Mouse (Mus musculus): Measurements from ENCODE around the gene Acot3. TPM values are rescaled to one million over a fixed set of nuclear protein-coding genes. Genes with fewer than 3 reads are reported as not detected.
"Not testable (repeated sequence)": the region's sequence is repeated elsewhere in the genome, so short reads cannot be mapped to it uniquely, and the experiment has no call there.

The Acot3 gene
- polyA plus RNA-seq, 1 experiment from 2014 or later: 1.6 TPM

DNA sequence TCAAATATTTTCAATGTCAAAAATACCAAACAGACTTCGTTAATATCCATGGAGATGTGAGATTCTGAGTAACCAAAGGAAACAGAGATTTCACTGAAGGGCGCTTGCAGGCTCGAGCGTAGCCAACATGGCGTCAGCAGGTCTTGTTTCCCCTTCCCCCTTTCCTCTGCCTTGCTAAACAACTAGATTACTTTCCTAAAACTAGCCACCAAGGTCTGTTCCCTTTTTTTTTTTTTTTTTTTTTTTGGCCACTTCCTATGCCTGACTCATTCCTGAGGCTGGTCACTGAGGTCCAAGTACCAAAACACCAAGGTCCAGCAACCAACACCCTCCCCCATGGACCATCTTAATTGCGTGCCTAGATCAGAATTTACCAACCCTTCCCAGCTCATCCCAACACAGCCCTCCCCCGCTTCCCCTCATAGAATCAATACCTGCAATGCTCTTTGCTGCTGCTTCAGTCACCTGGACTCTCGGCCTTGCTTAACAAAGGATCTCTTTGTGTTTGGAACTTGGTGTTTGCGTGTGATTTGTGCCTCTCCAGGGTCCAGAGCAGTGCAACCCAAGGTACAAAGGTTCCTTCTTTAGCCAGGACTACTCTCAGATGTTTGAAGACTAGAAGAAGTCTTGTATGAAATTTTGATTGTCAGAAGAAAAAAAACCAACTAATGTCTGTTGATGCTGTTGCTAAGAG lies 28.7 kb upstream of the Acot3 start:
- no peak for ATAC-seq
- CTCF ChIA-PET: no interaction called here
- POLR2A ChIA-PET: interaction anchor here (0.9 kb wide), 1 partner anchor 29 kb away, joined by 3 read pairs; the partner anchor contains the start of gene Acot3
- in situ Hi-C loops (cut with MboI; ENCODE audit: low pct_unique_long_range_greater_than_20kb): no loop called here
- DNase-seq (ENCODE audit: low read depth, low spot score): no peak
- no peak for TF ChIP-seq CTCF (IDR thresholded peaks at IDR 0.05)
- no peaks in the 10 kb centered on the region for H3K27me3 ChIP-seq

DNA sequence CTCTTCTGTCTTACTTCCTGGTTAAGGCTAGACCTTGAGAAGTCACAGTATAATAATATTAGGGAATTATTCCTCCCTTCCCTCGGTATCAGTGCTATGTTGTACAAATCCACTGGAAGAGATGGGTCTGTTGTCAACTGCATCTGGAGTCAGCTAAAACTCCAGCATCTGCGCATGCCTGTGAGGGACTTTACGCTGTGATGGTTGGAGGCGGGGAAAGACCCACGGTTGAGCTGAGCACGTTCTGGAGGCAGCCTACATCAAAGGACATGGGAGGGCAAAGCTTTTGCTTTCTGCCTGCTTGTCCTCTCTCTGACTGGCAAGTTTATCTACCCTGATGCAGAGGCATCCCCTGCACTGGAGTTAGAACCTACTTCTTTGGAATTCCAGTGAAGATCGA lies 26.1 kb upstream of the Acot3 start:
- ChIA-PET CTCF (no interaction called here), POLR2A (no interaction called here)
- in situ Hi-C loops (cut with MboI; ENCODE audit: low pct_unique_long_range_greater_than_20kb): loop anchor here (5.0 kb wide), 1 partner anchor 54 kb away; no protein-coding TSS in a partner anchor
- no peak for TF ChIP-seq CTCF (IDR thresholded peaks at IDR 0.05)
- ATAC-seq (no peak), DNase-seq (ENCODE audit: low read depth, low spot score) (no peak)
- no peaks in the 10 kb centered on the region for H3K27me3 ChIP-seq

DNA sequence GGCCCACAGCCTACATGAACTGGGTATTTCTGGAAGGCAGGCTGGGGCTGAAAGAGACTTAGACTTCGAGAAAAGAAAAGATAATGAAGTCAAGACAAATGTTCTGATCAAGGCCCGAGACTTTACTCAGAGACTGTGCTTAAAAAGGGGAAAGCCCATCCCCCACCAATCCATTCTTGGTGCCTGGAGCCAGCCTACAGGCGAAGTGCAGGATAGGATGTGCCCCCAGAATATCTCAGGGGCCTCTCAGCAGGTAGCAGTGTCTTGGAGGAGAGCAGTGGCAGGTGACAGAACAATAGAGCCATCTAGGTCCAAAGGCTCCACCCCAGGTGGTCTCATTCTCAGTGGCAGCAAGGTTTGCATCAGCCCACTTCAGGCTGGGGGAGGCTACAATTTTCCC lies 23.6 kb upstream of the Acot3 start:
- in situ Hi-C loops (cut with MboI; ENCODE audit: low pct_unique_long_range_greater_than_20kb): loop anchor here (5.0 kb wide), 1 partner anchor 56 kb away; no protein-coding TSS in a partner anchor
- POLR2A ChIA-PET: interaction anchor here (1.0 kb wide), 1 partner anchor 154 kb away, joined by 3 read pairs; no protein-coding TSS in a partner anchor
- DNase-seq (ENCODE audit: low read depth, low spot score); H3K27me3 ChIP-seq; CTCF ChIA-PET; ATAC-seq: not testable (repeated sequence)

DNA sequence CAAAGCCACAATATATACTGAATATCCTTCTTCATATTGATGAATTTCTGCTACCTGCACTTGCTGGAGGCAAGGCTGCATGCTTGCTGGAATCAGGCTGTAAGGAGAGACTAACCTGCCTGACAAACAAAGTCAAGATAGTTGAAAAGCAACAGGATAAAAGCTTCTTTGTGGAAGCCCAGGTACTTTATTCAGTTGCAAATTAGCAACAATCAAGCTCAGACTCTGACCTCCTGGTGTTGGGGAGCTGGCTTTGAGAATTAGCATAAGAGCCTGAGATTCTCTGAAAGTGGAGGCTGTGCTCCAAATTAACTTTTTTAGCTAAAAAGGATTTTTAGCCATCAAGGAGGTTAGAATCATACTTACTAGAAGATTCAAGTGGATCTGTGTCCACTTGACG lies 22.9 kb upstream of the Acot3 start:
- ATAC-seq; DNase-seq (ENCODE audit: low read depth, low spot score); H3K27me3 ChIP-seq; POLR2A ChIA-PET; CTCF ChIA-PET: not testable (repeated sequence)
- in situ Hi-C loops (cut with MboI; ENCODE audit: low pct_unique_long_range_greater_than_20kb): loop anchor here (5.0 kb wide), 1 partner anchor 57 kb away; no protein-coding TSS in a partner anchor

DNA sequence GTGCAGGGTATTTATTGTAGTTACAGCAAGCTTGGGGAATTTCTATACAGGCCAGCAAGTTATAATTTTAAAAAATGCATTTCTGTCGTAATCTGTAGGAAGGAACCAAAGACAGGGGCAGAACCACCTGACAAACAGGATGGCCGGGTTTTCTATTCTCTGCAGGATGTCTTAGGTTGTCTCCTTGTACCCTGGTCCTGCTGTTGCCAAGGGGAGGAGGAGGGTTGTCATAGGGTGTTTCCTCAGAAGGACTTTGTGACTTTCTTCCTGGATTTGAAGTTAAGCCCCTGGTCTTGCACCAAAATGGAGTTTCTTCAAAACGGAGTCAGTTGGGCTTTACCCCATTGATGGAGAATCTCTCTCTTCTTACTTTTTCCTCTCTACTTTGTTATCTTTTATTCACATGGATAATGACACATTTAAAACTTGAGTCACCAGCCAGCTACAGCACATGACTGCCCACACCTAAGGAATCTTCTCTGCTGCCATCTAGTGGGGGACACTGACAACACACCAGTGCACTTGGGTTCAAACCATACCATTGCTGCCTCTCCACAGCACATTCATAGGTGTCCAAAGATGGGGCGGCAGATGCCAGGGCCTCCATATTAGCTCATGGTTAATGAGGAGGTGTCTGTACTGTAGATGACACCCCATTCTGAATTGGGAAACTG lies 21.1 kb upstream of the Acot3 start:
- POLR2A ChIA-PET: interaction anchor here (1.0 kb wide), 2 partner anchors 43 to 102 kb away, joined by 3 read pairs; partner anchors contain the start of gene Acot2
- CTCF ChIA-PET: interaction anchor here (0.7 to 2.2 kb wide), 10 partner anchors 9 to 161 kb away, joined by 3 to 15 read pairs (median 4); partner anchors contain the start of gene Acot2
- DNase-seq (ENCODE audit: low read depth, low spot score) (peak; percentile 31), ATAC-seq (peak; percentile 57)
- peak; percentile 79 for TF ChIP-seq CTCF (IDR thresholded peaks at IDR 0.05)
- H3K27me3 ChIP-seq: no peaks in the 10 kb centered on the region
- in situ Hi-C loops (cut with MboI; ENCODE audit: low pct_unique_long_range_greater_than_20kb): no loop called here

DNA sequence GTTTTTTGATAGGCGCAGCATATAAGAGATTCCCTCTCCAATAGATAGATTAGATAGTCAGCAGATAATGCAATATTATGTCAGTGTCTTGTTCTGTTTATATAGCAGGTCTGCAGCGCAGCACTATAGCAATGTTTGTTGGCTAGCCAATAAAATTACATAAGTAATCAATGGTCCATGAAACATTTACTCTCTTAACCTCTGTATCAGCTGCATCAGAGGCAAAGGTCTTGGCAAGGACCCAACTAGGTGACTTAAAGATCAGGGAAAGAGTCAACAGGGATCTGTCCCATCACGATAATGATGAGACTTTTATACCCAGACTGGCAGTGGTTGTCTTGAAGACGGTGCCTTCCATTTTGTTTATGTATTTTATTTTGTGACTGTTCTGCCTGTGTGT lies 19.1 kb upstream of the Acot3 start:
- in situ Hi-C loops (cut with MboI; ENCODE audit: low pct_unique_long_range_greater_than_20kb): no loop called here
- H3K27me3 ChIP-seq: no peaks in the 10 kb centered on the region
- no peak for TF ChIP-seq CTCF (IDR thresholded peaks at IDR 0.05)
- DNase-seq (ENCODE audit: low read depth, low spot score): no peak
- POLR2A ChIA-PET: no interaction called here
- CTCF ChIA-PET: interaction anchor here (1.2 to 2.4 kb wide), 2 partner anchors 9 to 61 kb away, joined by 3 to 7 read pairs; no protein-coding TSS in a partner anchor
- no peak for ATAC-seq

DNA sequence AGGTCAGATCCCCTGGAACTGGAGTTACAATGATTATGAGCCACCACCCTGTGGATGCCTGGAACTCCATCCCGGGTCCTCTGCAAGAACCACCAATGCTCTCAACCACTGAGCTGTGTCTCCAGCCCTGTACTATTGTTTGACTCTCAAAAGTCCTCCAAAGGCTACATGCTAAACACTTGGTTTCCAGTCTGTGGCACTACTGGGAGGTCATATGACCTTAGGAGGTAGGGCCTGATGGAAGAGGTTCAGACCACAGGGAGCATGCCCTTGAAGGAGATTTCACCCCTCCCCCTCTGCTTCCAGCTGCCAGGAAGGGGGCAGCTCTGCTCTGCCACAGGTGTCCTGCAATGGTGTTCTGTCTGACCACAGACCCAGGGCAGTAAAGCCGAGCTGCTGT lies 18.6 kb upstream of the Acot3 start:
- in situ Hi-C loops (cut with MboI; ENCODE audit: low pct_unique_long_range_greater_than_20kb); DNase-seq (ENCODE audit: low read depth, low spot score); ATAC-seq; POLR2A ChIA-PET; H3K27me3 ChIP-seq: not testable (repeated sequence)
- CTCF ChIA-PET: interaction anchor here (1.2 to 2.4 kb wide), 2 partner anchors 8 to 61 kb away, joined by 3 to 7 read pairs; no protein-coding TSS in a partner anchor

DNA sequence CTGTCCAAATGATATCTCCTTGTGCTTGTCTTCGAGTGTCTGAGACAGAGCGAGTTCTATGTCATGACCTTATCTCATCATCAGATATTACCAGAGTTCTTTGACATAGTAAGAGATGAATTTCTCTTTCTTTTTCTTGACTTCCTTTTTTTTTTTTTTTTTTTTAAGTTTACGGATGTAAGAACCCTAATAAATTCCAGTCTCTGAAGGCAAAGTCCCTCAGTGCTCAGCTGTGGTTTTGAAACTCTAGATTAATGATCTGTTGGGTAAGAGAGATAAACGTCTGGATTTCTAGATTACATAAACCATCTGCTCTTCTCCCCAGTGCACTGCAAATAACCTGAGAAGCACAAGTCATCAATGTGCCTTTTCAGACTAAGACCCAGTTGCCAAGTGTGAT lies 17.8 kb upstream of the Acot3 start:
- ChIA-PET CTCF (interaction anchor here (2.4 kb wide), 1 partner anchor 62 kb away, joined by 7 read pairs; no protein-coding TSS in a partner anchor), POLR2A (no interaction called here)
- TF ChIP-seq CTCF (IDR thresholded peaks at IDR 0.05): no peak
- no peak for ATAC-seq
- no peaks in the 10 kb centered on the region for H3K27me3 ChIP-seq
- in situ Hi-C loops (cut with MboI; ENCODE audit: low pct_unique_long_range_greater_than_20kb): no loop called here
- DNase-seq (ENCODE audit: low read depth, low spot score): no peak

DNA sequence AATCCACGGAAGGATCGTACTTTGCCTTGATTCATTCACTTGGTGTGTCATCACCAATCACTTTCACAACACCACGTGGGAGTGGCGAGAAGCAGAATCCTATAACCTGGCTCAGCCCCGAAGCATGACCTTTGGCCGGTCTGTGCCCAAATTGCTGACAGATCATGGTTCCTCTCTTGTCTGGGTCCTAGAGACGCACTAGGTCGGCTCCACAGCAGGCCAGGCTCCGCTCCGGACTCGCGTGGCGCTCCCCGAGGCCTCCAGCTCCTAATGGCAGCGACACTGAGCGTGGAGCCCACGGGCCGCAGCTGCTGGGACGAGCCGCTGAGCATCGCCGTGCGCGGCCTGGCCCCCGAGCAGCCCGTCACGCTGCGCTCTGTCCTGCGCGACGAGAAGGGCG lies 13.7 kb upstream of the Acot3 start, which contains the start of gene Acot4:
Acot4 (plus strand) TSS at position 139 of the 400 bp plus-strand sequence.
- DNase-seq (ENCODE audit: low read depth, low spot score); POLR2A ChIA-PET; in situ Hi-C loops (cut with MboI; ENCODE audit: low pct_unique_long_range_greater_than_20kb); CTCF ChIA-PET; ATAC-seq; H3K27me3 ChIP-seq: not testable (repeated sequence)

DNA sequence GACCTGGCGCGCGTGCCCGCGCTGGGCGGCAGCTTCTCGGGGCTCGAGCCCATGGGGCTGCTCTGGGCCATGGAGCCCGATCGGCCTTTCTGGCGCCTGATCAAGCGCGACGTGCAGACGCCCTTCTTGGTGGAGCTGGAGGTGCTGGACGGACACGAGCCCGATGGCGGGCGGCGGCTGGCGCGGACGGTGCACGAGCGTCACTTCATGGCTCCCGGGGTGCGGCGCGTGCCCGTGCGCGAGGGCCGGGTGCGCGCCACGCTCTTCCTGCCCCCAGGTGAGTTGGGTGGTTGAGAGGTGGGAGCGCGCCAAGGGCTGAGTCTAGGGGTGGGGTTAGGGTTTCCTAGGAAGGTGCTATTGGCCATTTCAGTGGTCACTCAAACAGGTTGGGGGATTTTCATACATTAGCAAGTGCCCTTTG lies 13.2 kb upstream of the Acot3 start, which contains the start of gene Gm49366:
Gm49366 (plus strand) TSS at position 245 of the 421 bp plus-strand sequence.
- in situ Hi-C loops (cut with MboI; ENCODE audit: low pct_unique_long_range_greater_than_20kb); DNase-seq (ENCODE audit: low read depth, low spot score); ATAC-seq; H3K27me3 ChIP-seq; POLR2A ChIA-PET: not testable (repeated sequence)
- CTCF ChIA-PET: interaction anchor here (1.2 to 1.8 kb wide), 2 partner anchors 7 to 67 kb away, joined by 3 to 4 read pairs; no protein-coding TSS in a partner anchor

DNA sequence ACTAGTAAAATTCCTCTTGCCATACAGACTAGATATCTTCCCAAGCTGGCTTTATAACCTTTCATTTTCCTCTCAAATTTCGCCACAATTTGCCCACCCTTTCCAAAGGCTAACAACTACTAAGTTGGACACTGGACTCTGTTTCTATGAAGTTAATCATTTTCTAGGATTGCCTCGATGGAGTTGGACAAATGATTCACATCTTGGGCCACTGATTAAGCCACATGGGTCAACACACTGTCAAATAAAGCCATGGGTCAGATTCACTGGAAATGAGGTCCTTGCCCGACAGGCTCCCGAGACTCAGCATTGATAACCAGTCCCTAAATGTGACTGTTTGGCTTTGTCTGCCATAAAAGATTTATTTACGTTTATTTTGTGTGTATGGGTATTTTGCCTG lies 9.7 kb upstream of the Acot3 start:
- TF ChIP-seq CTCF (IDR thresholded peaks at IDR 0.05): no peak
- POLR2A ChIA-PET: no interaction called here
- CTCF ChIA-PET: interaction anchor here (1.0 to 1.1 kb wide), 2 partner anchors 9 kb away, joined by 3 to 4 read pairs; no protein-coding TSS in a partner anchor
- no peak for ATAC-seq
- DNase-seq (ENCODE audit: low read depth, low spot score): no peak
- H3K27me3 ChIP-seq: no peaks in the 10 kb centered on the region
- in situ Hi-C loops (cut with MboI; ENCODE audit: low pct_unique_long_range_greater_than_20kb): no loop called here

All from Patski (cell line).